Mouse (Mus musculus) E14TG2a.4 (cell line): ENCODE measurements at regions not wholly inside any gene's neighbourhood (a gene's known extent, or its start where the extent isn't known, plus 50 kb on each side); places are given as distances from the start of the nearest gene placed in this dataset.

Experiments used
- CTCF ChIP-seq: conservative IDR thresholded peaks from 2 replicates; pipeline ENCODE4 v1.5.1; 2014; ENCODE audit warnings: low read length
- NANOG ChIP-seq: IDR thresholded peaks from 2 replicates; pipeline ENCODE4 v1.6.1; 2014; ENCODE audit warnings: borderline replicate concordance, low read length, mixed read lengths
- POU5F1 ChIP-seq: IDR thresholded peaks from 2 replicates; pipeline ENCODE4 v1.6.1; 2014; ENCODE audit warnings: low read length, borderline replicate concordance

DNA sequence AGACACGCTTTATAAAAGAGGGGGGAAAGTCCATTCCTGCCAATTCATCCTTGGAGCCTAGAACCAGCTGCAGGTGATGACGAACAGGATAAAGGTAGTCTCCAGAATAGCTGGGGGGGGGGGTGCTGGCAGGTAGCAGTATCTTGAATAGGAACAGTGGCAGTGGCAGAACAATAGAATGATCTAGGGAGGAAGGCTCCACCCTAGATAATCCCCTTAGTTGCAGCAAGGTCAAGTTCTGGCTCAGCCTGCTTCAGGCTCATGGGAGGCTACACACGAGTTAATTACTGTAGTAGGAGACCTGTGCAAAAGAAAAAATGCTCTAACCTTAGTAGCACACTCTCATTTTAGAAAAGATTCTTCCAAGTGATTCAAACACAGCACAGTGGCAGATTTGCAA is 83.4 kb downstream of the Tm4sf1 start:
- TF ChIP-seq CTCF (no peak), NANOG (no peak), POU5F1 (no peak)
